Mouse (Mus musculus) limb, embryonic 14.5 days (tissue): ENCODE results near the gene Ehd4. TPM values are rescaled to one million over a fixed set of nuclear protein-coding genes. Genes with fewer than 3 reads are reported as not detected.
A peak's percentile ranks its signal among the peaks of the same experiment; 100 is the strongest.

Source experiments
- ATAC-seq: fragments of 200-750 bp; cut with Nextera tagmentation; 2 replicates; pipeline ENCODE4 v1.8.0; 2017; ENCODE audit warnings: low read depth, moderate number of reproducible peaks, moderate TSS enrichment; ENCODE audit not compliant: low FRiP score
- DNase-seq: peaks from one replicate; pipeline ENCODE4 v3.0.0-alpha.2; 2015; ENCODE audit warnings: low spot score
- H3K27ac ChIP-seq: fragments of 300-500 bp; sonication (generic); replicated peaks from 2 replicates; pipeline ENCODE4 v1.5.1; 2014; ENCODE audit warnings: low read depth, mild to moderate bottlenecking, low read length, moderate library complexity, mixed read lengths
- H3K27me3 ChIP-seq: fragments of 300-500 bp; sonication (generic); 2 replicates; pipeline ENCODE4 v1.6.1; 2014; ENCODE audit warnings: low read length, mixed read lengths; ENCODE audit not compliant: control insufficient read depth, insufficient read depth
- H3K36me3 ChIP-seq: fragments of 300-500 bp; sonication (generic); 2 replicates; pipeline ENCODE4 v1.6.1; 2014; ENCODE audit warnings: mild to moderate bottlenecking, low read length, moderate library complexity, mixed read lengths; ENCODE audit not compliant: control insufficient read depth, insufficient read depth
- H3K4me1 ChIP-seq: fragments of 300-500 bp; sonication (generic); 2 replicates; pipeline ENCODE4 v1.6.1; 2014; ENCODE audit warnings: antibody characterized with exemption, low read length, mixed read lengths; ENCODE audit not compliant: control insufficient read depth, insufficient read depth
- H3K4me2 ChIP-seq: fragments of 300-500 bp; sonication (generic); replicated peaks from 2 replicates; pipeline ENCODE4 v1.6.1; 2014; ENCODE audit warnings: low read depth, mild to moderate bottlenecking, low read length, moderate library complexity; ENCODE audit not compliant: severe bottlenecking
- H3K4me3 ChIP-seq: fragments of 300-500 bp; sonication (generic); replicated peaks from 2 replicates; pipeline ENCODE4 v1.5.1; 2014; ENCODE audit warnings: low read length
- H3K9ac ChIP-seq: fragments of 300-500 bp; sonication (generic); 2 replicates; pipeline ENCODE4 v1.6.1; 2014; ENCODE audit warnings: mild to moderate bottlenecking, low read depth, low read length, moderate library complexity; ENCODE audit not compliant: severe bottlenecking
- H3K9me3 ChIP-seq: fragments of 300-500 bp; sonication (generic); 2 replicates; pipeline ENCODE4 v1.6.1; 2016; ENCODE audit warnings: low read length; ENCODE audit not compliant: control insufficient read depth
- POLR2A ChIP-seq: fragments of 200-500 bp; IDR thresholded peaks from 2 replicates; pipeline ENCODE4 v1.8.0; 2012; ENCODE audit warnings: inconsistent platforms, mild to moderate bottlenecking, moderate library complexity, borderline replicate concordance; ENCODE audit not compliant: insufficient read depth, insufficient read length; ENCODE audit errors: extremely low read depth
- WGBS: fragments of 180-500 bp; shearing (Covaris S2); extraction: QIAGEN DNeasy Blood & Tissue Kit; methylation state at CpG from one replicate; pipeline ENCODE4 v1.1.7; 2014; 5-methylcytosine and 5-hydroxymethylcytosine counted together
- polyA plus RNA-seq, 2 experiments: library from polyadenylated mRNA; depleted of rRNA in 1 of 2; stranded (reverse) in 1 of 2; unstranded in 1 of 2; fragments of >200 nt; fragmentation: Nextera tagmentation in 1 of 2; extraction: Ambion mirVana in 1 of 2; gene quantifications; 2 replicates each; pipeline versions ENCODE4 v1.2.1 to v1.2.3; 2012 to 2014

Ehd4 gene
- polyA plus RNA-seq, 2 experiments, result 19.7 to 51.0 TPM

GRCm38 (mm10) chr2:120185527-120186276, 31.3 kb upstream of the Ehd4 start:
- no peak for DNase-seq
- 71% methylated on average over 6 of the region's 6 CpGs for WGBS
- TF ChIP-seq POLR2A, result no peak

DNA sequence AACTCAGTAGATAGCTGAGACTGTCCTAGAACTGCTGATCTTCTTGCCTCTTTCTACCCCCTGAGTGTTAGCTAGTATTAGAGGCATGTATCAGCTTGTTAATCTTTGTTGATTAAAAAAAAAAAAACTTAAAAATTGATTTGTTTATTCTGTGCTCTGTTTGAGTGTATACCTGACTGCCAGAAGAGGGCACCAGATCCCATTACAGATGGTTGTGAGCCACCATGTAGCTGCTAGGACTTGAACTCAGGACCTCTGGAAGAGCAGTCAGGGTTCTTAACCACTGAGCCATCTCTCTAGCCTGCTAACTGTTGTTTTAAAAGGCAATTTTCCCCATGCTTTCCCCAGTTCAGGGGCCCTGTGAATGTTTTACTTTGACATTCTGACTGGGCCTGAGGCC, 24.5 kb upstream of the Ehd4 start:
- Histone ChIP-seq H3K36me3 (no peaks in the 10 kb centered on the region), H3K27me3 (no peaks in the 10 kb centered on the region), H3K27ac (no peak overlapping the region), H3K9me3 (no peaks in the 10 kb centered on the region), H3K4me3 (no peak overlapping the region), H3K4me1 (no peaks in the 10 kb centered on the region), H3K4me2 (no peak overlapping the region), H3K9ac (no peak overlapping the region)
- no peak for TF ChIP-seq POLR2A
- no peak for ATAC-seq
- no peak for DNase-seq

More at GRCm38 (mm10) chr2:120185527-120186276, 31.3 kb upstream of the Ehd4 start:
- H3K9me3 ChIP-seq, result no peaks in the 10 kb centered on the region
- H3K36me3 ChIP-seq, result no peaks in the 10 kb centered on the region
- H3K4me1 ChIP-seq, result no peaks in the 10 kb centered on the region
- no peak for ATAC-seq
- H3K27ac ChIP-seq, result no peak overlapping the region
- H3K9ac ChIP-seq, result no peak overlapping the region
- H3K4me3 ChIP-seq, result no peak overlapping the region
- no peak overlapping the region for H3K4me2 ChIP-seq
- H3K27me3 ChIP-seq, result no peaks in the 10 kb centered on the region

GRCm38 (mm10) chr2:120173718-120174117, 19.3 kb upstream of the Ehd4 start:
- H3K4me2 ChIP-seq, result peak overlapping the region; percentile 20
- no peak overlapping the region for H3K9ac ChIP-seq
- no peak for TF ChIP-seq POLR2A
- DNase-seq (no peak), ATAC-seq (no peak)
- no peak overlapping the region for H3K4me3 ChIP-seq
- no peaks in the 10 kb centered on the region for H3K4me1 ChIP-seq
- no peak overlapping the region for H3K27ac ChIP-seq
- H3K27me3 ChIP-seq, result no peaks in the 10 kb centered on the region
- H3K9me3 ChIP-seq, result no peaks in the 10 kb centered on the region
- no peaks in the 10 kb centered on the region for H3K36me3 ChIP-seq
- whole genome bisulfite sequencing, result 19% methylated on average over 10 of the region's 10 CpGs

DNA sequence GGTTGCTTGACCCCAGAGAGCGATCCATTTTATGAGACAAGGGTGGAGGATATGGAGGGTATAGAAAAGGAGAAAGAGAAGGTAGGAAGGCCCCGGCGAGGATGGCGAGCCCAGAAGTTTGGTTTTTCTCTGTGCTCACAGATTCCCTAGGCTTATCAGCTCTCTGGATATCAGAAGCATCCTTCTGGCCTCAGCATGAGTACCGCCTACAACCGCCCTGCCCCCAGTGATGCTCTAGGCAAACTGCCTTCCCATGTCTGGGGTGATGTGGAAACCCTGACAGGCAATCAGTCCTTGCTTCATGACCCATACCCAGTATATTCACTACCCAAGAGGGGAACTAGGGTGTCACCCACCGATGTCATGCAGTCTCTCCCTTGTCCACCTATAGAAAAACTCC, 17.0 kb upstream of the Ehd4 start:
- WGBS, result 89% methylated on average over 7 of the region's 7 CpGs
- Histone ChIP-seq H3K27me3 (no peaks in the 10 kb centered on the region), H3K9ac (no peak overlapping the region), H3K4me2 (no peak overlapping the region), H3K36me3 (no peaks in the 10 kb centered on the region), H3K27ac (no peak overlapping the region), H3K4me3 (no peak overlapping the region), H3K4me1 (no peaks in the 10 kb centered on the region), H3K9me3 (no peaks in the 10 kb centered on the region)
- no peak for ATAC-seq
- TF ChIP-seq POLR2A, result no peak
- DNase-seq, result no peak

DNA sequence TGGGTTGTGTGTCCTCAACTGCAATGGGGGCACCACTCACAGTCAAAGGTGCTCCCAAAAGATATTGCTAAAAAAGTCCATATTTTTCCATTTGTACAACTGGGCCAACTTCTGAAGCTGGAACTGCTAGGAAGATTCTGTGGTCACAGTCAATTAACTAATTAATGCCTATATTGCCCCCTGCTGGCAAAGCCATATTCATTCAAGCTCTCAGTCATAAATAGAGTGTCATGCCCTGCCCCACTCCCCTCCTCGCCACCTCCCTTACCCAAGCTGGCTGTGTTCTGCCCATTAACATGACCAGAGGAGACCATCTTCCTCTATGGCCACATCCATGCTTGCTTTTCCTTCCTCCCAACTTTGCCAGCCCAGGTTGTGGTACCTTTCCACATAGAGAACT, 16.3 kb upstream of the Ehd4 start:
- Histone ChIP-seq H3K27me3 (no peaks in the 10 kb centered on the region), H3K36me3 (no peaks in the 10 kb centered on the region), H3K9ac (no peak overlapping the region), H3K4me2 (no peak overlapping the region), H3K4me3 (no peak overlapping the region), H3K27ac (no peak overlapping the region), H3K4me1 (no peaks in the 10 kb centered on the region), H3K9me3 (no peaks in the 10 kb centered on the region)
- no peak for TF ChIP-seq POLR2A
- ATAC-seq (no peak), DNase-seq (peak; percentile 40)
- 36% methylated on average over 1 of the region's 1 CpGs for WGBS
